Mouse (Mus musculus) ES-Bruce4 (cell line): ENCODE results near the gene Thada.

Experiments
- CTCF ChIP-seq: IDR thresholded peaks from one replicate; pipeline ENCODE4 v1.8.1; 2011; ENCODE audit warnings: low read depth, low read length
- EP300 ChIP-seq: IDR thresholded peaks from 2 replicates; pipeline ENCODE4 v1.6.1; 2011; ENCODE audit warnings: low read depth, low read length; ENCODE audit not compliant: insufficient read depth
- POLR2A ChIP-seq: IDR thresholded peaks from one replicate; pipeline ENCODE4 v1.8.1; 2011; ENCODE audit warnings: low read length; ENCODE audit not compliant: insufficient read depth

DNA sequence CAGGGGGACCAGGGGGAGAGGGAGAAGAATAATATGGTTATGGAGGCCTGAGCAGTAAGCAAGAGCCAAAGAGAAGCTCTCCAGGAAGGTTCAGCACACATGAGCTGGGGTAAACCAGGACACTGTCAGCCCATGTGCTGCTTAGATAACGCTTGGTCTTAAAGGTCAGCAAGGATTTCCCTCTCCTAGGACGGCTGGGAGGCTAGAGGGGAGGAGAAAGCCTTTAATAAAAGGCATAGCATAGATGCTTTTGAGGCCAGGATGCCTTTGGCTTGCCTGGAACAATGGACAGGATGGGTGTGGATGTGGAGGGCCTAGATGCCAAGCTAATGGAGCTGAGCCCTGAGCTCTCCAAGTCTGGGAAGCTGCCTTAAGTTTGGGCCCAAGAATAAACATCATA lies 102.6 kb downstream of the Thada start:
- TF ChIP-seq POLR2A (no peak), CTCF (no peak), EP300 (peak; percentile 81)
